Mouse (Mus musculus) cerebellum, adult 11-12 months (tissue): Measurements from ENCODE around the gene Slc45a3.

Experiments
- DNase-seq: peaks from one replicate; pipeline ENCODE4 v3.0.0; 2022

Slc45a3 gene

GRCm38 (mm10) chr1:131965818-131966217 lies 3.1 kb downstream of the Slc45a3 start:
- no peak for DNase-seq

GRCm38 (mm10) chr1:131967336-131967735 lies 4.6 kb downstream of the Slc45a3 start:
- no peak for DNase-seq

GRCm38 (mm10) chr1:131968556-131968955 lies 5.8 kb downstream of the Slc45a3 start:
- no peak for DNase-seq

GRCm38 (mm10) chr1:131968983-131969382 lies 6.2 kb downstream of the Slc45a3 start:
- no peak for DNase-seq

- no peak for DNase-seq
Observed at GRCm38 (mm10) chr1:131969825-131970224, 7.1 kb downstream of the Slc45a3 start.

- no peak for DNase-seq
Observed at GRCm38 (mm10) chr1:131970322-131970660, 7.5 kb downstream of the Slc45a3 start.

- no peak for DNase-seq
Observed at GRCm38 (mm10) chr1:131970661-131971520, 8.1 kb downstream of the Slc45a3 start.

- no peak for DNase-seq
Observed at GRCm38 (mm10) chr1:131971771-131972497, 9.2 kb downstream of the Slc45a3 start.

- DNase-seq, result no peak
Observed at GRCm38 (mm10) chr1:131972498-131973334, 9.9 kb downstream of the Slc45a3 start.

GRCm38 (mm10) chr1:131973991-131974390 lies 11.2 kb downstream of the Slc45a3 start:
- no peak for DNase-seq

GRCm38 (mm10) chr1:131976886-131977285 lies 14.1 kb downstream of the Slc45a3 start:
- no peak for DNase-seq

GRCm38 (mm10) chr1:131980471-131980870 lies 17.7 kb downstream of the Slc45a3 start:
- no peak for DNase-seq

- DNase-seq, result peak; percentile 48
Observed at GRCm38 (mm10) chr1:131981378-131982013, 18.7 kb downstream of the Slc45a3 start.

GRCm38 (mm10) chr1:131982907-131983306 lies 20.1 kb downstream of the Slc45a3 start:
- DNase-seq, result peak; percentile 66

- no peak for DNase-seq
Observed at GRCm38 (mm10) chr1:131983806-131984205, 21.0 kb downstream of the Slc45a3 start.

- no peak for DNase-seq
Observed at GRCm38 (mm10) chr1:131987432-131987831, 24.7 kb downstream of the Slc45a3 start.

GRCm38 (mm10) chr1:131989476-131989875 lies 26.7 kb downstream of the Slc45a3 start:
- DNase-seq, result no peak

GRCm38 (mm10) chr1:131990083-131990760 lies 27.5 kb downstream of the Slc45a3 start:
- no peak for DNase-seq

GRCm38 (mm10) chr1:131992561-131993001 lies 29.8 kb downstream of the Slc45a3 start:
- DNase-seq, result peak; percentile 63

- no peak for DNase-seq
Observed at GRCm38 (mm10) chr1:131993169-131994040, 30.6 kb downstream of the Slc45a3 start.

- DNase-seq, result peak; percentile 26
Observed at GRCm38 (mm10) chr1:131995062-131995461, 32.3 kb downstream of the Slc45a3 start.
